Mouse (Mus musculus): ENCODE data around the gene Plb1. TPM values are rescaled to one million over a fixed set of nuclear protein-coding genes. Genes with fewer than 3 reads are reported as not detected.

Gene Plb1
- total and polyA plus RNA-seq, 2 experiments from 2014 or later = 0.10 to 0.16 TPM

GRCm38 (mm10) chr5:32408771-32409170 is 176.3 kb downstream of the Plb1 start:
- H3K4me3 ChIP-seq (ENCODE audit: low read length) = no peak overlapping the region
- no peak for ATAC-seq
- no peak overlapping the region for H3K27ac ChIP-seq
- H3K27me3 ChIP-seq (ENCODE audit: insufficient read depth, low read length) = no peaks in the 10 kb centered on the region
- TF ChIP-seq CTCF (IDR thresholded peaks at IDR 0.05; ENCODE audit: low read depth) = no peak
- no peak for DNase-seq (ENCODE audit: low spot score)
- peaks cover 15% of the 10 kb centered on the region; the same call in 1 of the 2 replicates for H3K4me1 ChIP-seq (ENCODE audit: insufficient read depth, low read length)
- no peak overlapping the region for H3K4me2 ChIP-seq (ENCODE audit: low read depth, low read length)
- H3K9ac ChIP-seq (replicated peaks; ENCODE audit: low read length) = no peak overlapping the region
- 80% methylated on average over 1 of the region's 1 CpGs for WGBS
- H3K36me3 ChIP-seq (ENCODE audit: insufficient read depth, low read length) = no peaks in the 10 kb centered on the region
- H3K9me3 ChIP-seq (ENCODE audit: low read length) = no peaks in the 10 kb centered on the region

- TF ChIP-seq CTCF (IDR thresholded peaks at IDR 0.05; ENCODE audit: low read depth) = no peak
- Histone ChIP-seq H3K9ac (replicated peaks; ENCODE audit: low read length) (no peak overlapping the region), H3K27me3 (ENCODE audit: insufficient read depth, low read length) (no peaks in the 10 kb centered on the region), H3K4me3 (ENCODE audit: low read length) (no peak overlapping the region), H3K4me2 (ENCODE audit: low read depth, low read length) (no peak overlapping the region), H3K36me3 (ENCODE audit: insufficient read depth, low read length) (no peaks in the 10 kb centered on the region), H3K4me1 (ENCODE audit: insufficient read depth, low read length) (peaks cover 13% of the 10 kb centered on the region; the same call in 1 of the 2 replicates), H3K27ac (no peak overlapping the region), H3K9me3 (ENCODE audit: low read length) (no peaks in the 10 kb centered on the region)
- DNase-seq (ENCODE audit: low spot score) (no peak), ATAC-seq (no peak)
- WGBS = 95% methylated on average over 2 of the region's 2 CpGs
These were observed 177.2 kb downstream of the Plb1 start for GRCm38 (mm10) chr5:32409747-32410146.

GRCm38 (mm10) chr5:32410954-32411688 is 178.6 kb downstream of the Plb1 start:
- no peaks in the 10 kb centered on the region for H3K36me3 ChIP-seq (ENCODE audit: insufficient read depth, low read length)
- no peaks in the 10 kb centered on the region for H3K27me3 ChIP-seq (ENCODE audit: insufficient read depth, low read length)
- H3K9me3 ChIP-seq (ENCODE audit: low read length) = no peaks in the 10 kb centered on the region
- no peak overlapping the region for H3K9ac ChIP-seq (replicated peaks; ENCODE audit: low read length)
- H3K4me2 ChIP-seq (ENCODE audit: low read depth, low read length) = no peak overlapping the region
- 85% methylated on average over 3 of the region's 3 CpGs for WGBS
- peaks cover 8% of the 10 kb centered on the region; the same call in 1 of the 2 replicates for H3K4me1 ChIP-seq (ENCODE audit: insufficient read depth, low read length)
- DNase-seq (ENCODE audit: low spot score) (no peak), ATAC-seq (no peak)
- no peak overlapping the region for H3K4me3 ChIP-seq (ENCODE audit: low read length)
- TF ChIP-seq CTCF (IDR thresholded peaks at IDR 0.05; ENCODE audit: low read depth) = no peak
- no peak overlapping the region for H3K27ac ChIP-seq

GRCm38 (mm10) chr5:32412186-32412950 is 179.9 kb downstream of the Plb1 start:
- H3K9ac ChIP-seq (replicated peaks; ENCODE audit: low read length) = no peak overlapping the region
- H3K4me3 ChIP-seq (ENCODE audit: low read length) = no peak overlapping the region
- WGBS = 15% methylated on average over 1 of the region's 1 CpGs
- DNase-seq (ENCODE audit: low spot score) (peak; percentile 63), ATAC-seq (peak; percentile 61)
- H3K27me3 ChIP-seq (ENCODE audit: insufficient read depth, low read length) = no peaks in the 10 kb centered on the region
- no peaks in the 10 kb centered on the region for H3K9me3 ChIP-seq (ENCODE audit: low read length)
- H3K4me2 ChIP-seq (ENCODE audit: low read depth, low read length) = no peak overlapping the region
- H3K36me3 ChIP-seq (ENCODE audit: insufficient read depth, low read length) = no peaks in the 10 kb centered on the region
- H3K4me1 ChIP-seq (ENCODE audit: insufficient read depth, low read length) = peaks cover 8% of the 10 kb centered on the region; the same call in 1 of the 2 replicates
- H3K27ac ChIP-seq = peak overlapping the region; percentile 16; the same call in 1 of the 2 replicates
- no peak for TF ChIP-seq CTCF (IDR thresholded peaks at IDR 0.05; ENCODE audit: low read depth)

- H3K4me1 ChIP-seq (ENCODE audit: insufficient read depth, low read length) = peaks cover 8% of the 10 kb centered on the region; the same call in 1 of the 2 replicates
- H3K36me3 ChIP-seq (ENCODE audit: insufficient read depth, low read length) = no peaks in the 10 kb centered on the region
- 42% methylated on average over 2 of the region's 2 CpGs for WGBS
- no peak overlapping the region for H3K9ac ChIP-seq (replicated peaks; ENCODE audit: low read length)
- peak; percentile 45 for DNase-seq (ENCODE audit: low spot score)
- H3K4me3 ChIP-seq (ENCODE audit: low read length) = no peak overlapping the region
- no peaks in the 10 kb centered on the region for H3K27me3 ChIP-seq (ENCODE audit: insufficient read depth, low read length)
- H3K9me3 ChIP-seq (ENCODE audit: low read length) = no peaks in the 10 kb centered on the region
- peak overlapping the region; percentile 16; the same call in 1 of the 2 replicates for H3K27ac ChIP-seq
- TF ChIP-seq CTCF (IDR thresholded peaks at IDR 0.05; ENCODE audit: low read depth) = no peak
- no peak overlapping the region for H3K4me2 ChIP-seq (ENCODE audit: low read depth, low read length)
- ATAC-seq = peak; percentile 32; the same call in 1 of the 2 replicates
These were observed 180.6 kb downstream of the Plb1 start for GRCm38 (mm10) chr5:32413083-32413482.

GRCm38 (mm10) chr5:32413569-32413968 is 181.1 kb downstream of the Plb1 start:
- no peak for TF ChIP-seq CTCF (IDR thresholded peaks at IDR 0.05; ENCODE audit: low read depth)

More at GRCm38 (mm10) chr5:32413569-32413968, 181.1 kb downstream of the Plb1 start:
- Histone ChIP-seq H3K4me3 (ENCODE audit: low read length) (no peak overlapping the region), H3K36me3 (ENCODE audit: insufficient read depth, low read length) (no peaks in the 10 kb centered on the region), H3K27ac (peak overlapping the region; percentile 16; the same call in 1 of the 2 replicates), H3K9me3 (ENCODE audit: low read length) (no peaks in the 10 kb centered on the region), H3K4me2 (ENCODE audit: low read depth, low read length) (no peak overlapping the region), H3K9ac (replicated peaks; ENCODE audit: low read length) (no peak overlapping the region), H3K4me1 (ENCODE audit: insufficient read depth, low read length) (peaks cover 8% of the 10 kb centered on the region; the same call in 1 of the 2 replicates), H3K27me3 (ENCODE audit: insufficient read depth, low read length) (no peaks in the 10 kb centered on the region)
- 66% methylated on average over 2 of the region's 2 CpGs for WGBS
- DNase-seq (ENCODE audit: low spot score) (no peak), ATAC-seq (no peak)

Measured in hindbrain, postnatal 0 days (tissue).